ENCODE assay signal across 11 mouse cellular contexts in genomic region chr12:84178052-84178451, GRCm38 (mm10). TPM values are rescaled to one million over a fixed set of nuclear protein-coding genes. Genes with fewer than 3 reads are reported as not detected.
A peak's percentile ranks its signal among the peaks of the same experiment; 100 is the strongest.
DNase-seq lines count a peak whose midpoint lies in the region; ATAC-seq and TF ChIP-seq lines count a peak whose summit lies in the region.
"Had no signal": no experiment of that assay in that cellular context is flagged by ENCODE, and none has a peak within 500 bp of the region (broad histone marks: within the 10 kb centered on the region; RNA-seq: fewer than 3 reads in every experiment).

No protein-coding gene starts in this region.

- no peak overlapping the region for H3K4me3 ChIP-seq in left cerebral cortex, adult 2 months
- H3K4me3 ChIP-seq in macrophage (ENCODE audit: inconsistent target) = no peak overlapping the region
- H3K4me3 ChIP-seq: hindbrain, embryonic 12.5 days had no signal

- ATAC-seq in activated CD4-positive, CD25-positive, alpha-beta regulatory T cell, adult 4 months = no peak

- no peak for TF ChIP-seq CTCF in left cerebral cortex, adult 2 months (IDR thresholded peaks at IDR 0.05)

- peaks cover 82% of the 10 kb centered on the region for H3K79me2 ChIP-seq in macrophage (ENCODE audit: inconsistent target)

- WGBS in macrophage (ENCODE audit: missing documents) = 65% methylated on average over 1 of the region's 1 CpGs

- intact Hi-C loops in left cerebral cortex, adult 2 months (cut with DNase I) = no loop called here

- peak overlapping the region; percentile 94 for H3K27ac ChIP-seq in left cerebral cortex, adult 2 months
- peak overlapping the region; percentile 93 for H3K27ac ChIP-seq in macrophage

- H3K36me3 ChIP-seq in macrophage (ENCODE audit: inconsistent target) = peaks cover 5% of the 10 kb centered on the region; the same call in 1 of the 2 replicates

- peak; percentile 66 to 69 for DNase-seq in adrenal gland, postnatal 36 days
- no peak for DNase-seq in adrenal gland, postnatal 4 days (ENCODE audit: low spot score in 2 of 2)
- no peak for DNase-seq in left cerebral cortex, adult 2 months (ENCODE audit: extremely low spot score in 1 of 2, low spot score in 2 of 2)
- DNase-seq in left cerebral cortex, adult 9 months (ENCODE audit: low spot score in 2 of 2) = no peak
- DNase-seq in Muller cell, postnatal 12 days (ENCODE audit: inconsistent ontology term) = peak; percentile 43
- DNase-seq in spleen, postnatal 14 days (ENCODE audit: low spot score in 2 of 2) = no peak
- DNase-seq: kidney, postnatal 36 days; midbrain, embryonic 14.5 days had no signal

RNA-seq across cellular contexts. Expression of gene Pnma1, which starts 29.8 kb away (rescaled TPM):
- under 1 TPM; 0.23 to 0.26 TPM for total RNA-seq in adrenal gland, postnatal 36 days (2021)
- total RNA-seq in adrenal gland, postnatal 4 days (2021) = 1 to 10 TPM in 1 of 2 experiments, under 1 TPM in 1; 0.92 to 1.0 TPM
- total RNA-seq in left cerebral cortex, adult 2 months (2021) = 1 to 10 TPM; 4.8 to 5.1 TPM
- 10 to 100 TPM in 4 of 26 experiments, 1 to 10 TPM in 22; 1.5 to 28.6 (median 5.5) TPM for total RNA-seq in macrophage (2018; cell fraction: chromatin; rRNA removed)
- under 1 TPM; 0.06 to 0.74 (median 0.29) TPM for total RNA-seq in macrophage (2018; cell fraction: cytosol; rRNA removed)
- 10 to 100 TPM in 5 of 26 experiments, 1 to 10 TPM in 20, under 1 TPM in 1; 0.96 to 33.0 (median 4.4) TPM for total RNA-seq in macrophage (2018; cell fraction: nucleus; rRNA removed)
- polyA plus RNA-seq in macrophage (2018) = 0.13 to 0.29 TPM (median 0.20 TPM) in 3 replicates
- not detected for polyA plus RNA-seq in activated CD4-positive, CD25-positive, alpha-beta regulatory T cell, adult 4 months (2017; shearing (Covaris generic))

RNA-seq across cellular contexts. Expression of gene Elmsan1, which starts 40.6 kb away (rescaled TPM):
- 10 to 100 TPM; 18.1 to 23.8 TPM for total RNA-seq in adrenal gland, postnatal 36 days (2021)
- 10 to 100 TPM; 30.2 to 34.8 TPM for total RNA-seq in adrenal gland, postnatal 4 days (2021)
- total RNA-seq in left cerebral cortex, adult 2 months (2021) = 10 to 100 TPM; 16.6 to 22.8 TPM
- 100 to 1,000 TPM in 11 of 26 experiments, 10 to 100 TPM in 15; 35.5 to 286 (median 91.6) TPM for total RNA-seq in macrophage (2018; cell fraction: chromatin; rRNA removed)
- total RNA-seq in macrophage (2018; cell fraction: cytosol; rRNA removed) = 10 to 100 TPM; 12.1 to 56.7 (median 24.1) TPM
- 100 to 1,000 TPM in 4 of 26 experiments, 10 to 100 TPM in 22; 27.9 to 188 (median 59.0) TPM for total RNA-seq in macrophage (2018; cell fraction: nucleus; rRNA removed)
- polyA plus RNA-seq in macrophage (2018) = 11.0 to 13.7 TPM (median 13.5 TPM) in 3 replicates
- 1 to 10 TPM; 6.8 to 7.1 TPM for polyA plus RNA-seq in activated CD4-positive, CD25-positive, alpha-beta regulatory T cell, adult 4 months (2017; shearing (Covaris generic))

Comparison
In these comparisons a context has a peak if more than half of its experiments do, and no peak if none do; other contexts are left out.
1. DNase-seq: peak in adrenal gland, postnatal 36 days (2 of 2) and Muller cell, postnatal 12 days (single experiment); none in adrenal gland, postnatal 4 days (0 of 2), left cerebral cortex, adult 2 months (0 of 2), left cerebral cortex, adult 9 months (0 of 2) and spleen, postnatal 14 days (0 of 2).